Mouse (Mus musculus): ENCODE results near the gene Arhgap30.
A peak's percentile ranks its signal among the peaks of the same experiment; 100 is the strongest.

Arhgap30 gene

DNA sequence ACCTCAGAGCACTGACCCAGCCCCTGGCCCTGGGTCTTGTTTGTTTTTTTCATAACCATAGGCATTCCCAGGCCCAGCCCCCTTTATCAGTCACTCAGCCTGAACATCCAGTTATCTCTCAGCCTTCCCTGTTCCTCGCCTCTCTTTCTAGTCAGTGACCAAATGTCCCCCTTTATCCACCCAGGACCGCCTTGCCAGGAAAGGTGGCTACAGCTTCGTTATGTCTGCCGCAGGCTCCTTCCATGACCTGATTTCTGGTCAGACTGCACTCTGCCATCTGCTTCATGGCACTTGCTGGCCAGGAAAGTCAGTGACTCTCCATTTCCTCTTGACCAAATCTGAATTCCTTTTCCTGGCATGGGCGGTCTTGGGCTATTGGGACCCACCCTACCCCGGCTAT is 10.5 kb upstream of the Arhgap30 start:
- DNase-seq = no peak

DNA sequence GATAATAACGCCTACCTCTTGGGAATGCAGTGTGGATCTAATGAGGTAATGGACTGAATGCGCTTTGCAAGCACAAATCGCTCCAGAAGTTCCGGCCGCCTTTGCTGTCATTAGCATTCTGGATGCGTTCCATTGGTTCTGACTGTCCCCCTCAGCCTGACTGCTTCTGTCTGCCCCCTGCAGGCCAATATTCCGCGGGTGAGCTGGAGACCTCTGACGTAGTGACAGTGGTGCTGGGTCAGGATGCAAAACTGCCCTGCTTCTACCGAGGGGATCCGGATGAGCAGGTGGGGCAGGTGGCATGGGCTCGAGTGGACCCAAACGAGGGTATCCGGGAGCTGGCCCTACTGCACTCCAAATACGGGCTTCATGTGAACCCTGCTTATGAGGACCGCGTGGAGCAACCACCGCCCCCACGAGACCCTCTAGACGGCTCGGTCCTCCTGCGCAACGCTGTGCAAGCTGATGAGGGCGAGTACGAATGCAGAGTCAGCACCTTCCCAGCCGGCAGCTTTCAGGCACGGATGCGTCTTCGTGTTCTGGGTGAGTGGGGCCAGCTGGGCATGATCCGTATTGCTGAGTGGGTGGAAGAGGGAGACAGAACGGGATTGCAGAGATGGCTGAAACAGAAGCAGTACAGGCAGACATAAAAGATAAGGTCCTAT is 8.7 kb upstream of the Arhgap30 start:
- peak; percentile 75 to 78 for DNase-seq

DNA sequence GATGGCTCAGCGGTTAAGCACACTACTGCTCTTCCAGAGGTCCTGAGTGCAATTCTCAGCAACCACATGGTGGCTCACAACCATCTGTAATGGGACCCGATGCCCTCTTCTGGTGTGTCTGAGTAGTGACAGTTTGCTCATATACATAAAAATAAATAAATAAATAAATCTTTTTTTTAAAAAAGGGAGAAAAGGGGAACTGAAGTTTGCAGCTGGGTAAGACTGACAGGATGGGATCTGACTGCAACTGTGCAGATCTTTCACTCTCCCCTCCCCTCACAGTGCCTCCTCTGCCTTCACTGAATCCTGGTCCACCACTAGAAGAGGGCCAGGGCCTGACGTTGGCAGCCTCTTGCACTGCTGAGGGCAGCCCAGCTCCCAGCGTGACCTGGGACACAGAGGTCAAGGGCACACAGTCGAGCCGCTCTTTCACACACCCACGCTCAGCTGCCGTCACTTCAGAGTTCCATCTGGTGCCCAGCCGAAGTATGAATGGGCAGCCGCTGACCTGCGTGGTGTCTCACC is 6.6 kb upstream of the Arhgap30 start:
- no peak for DNase-seq

DNA sequence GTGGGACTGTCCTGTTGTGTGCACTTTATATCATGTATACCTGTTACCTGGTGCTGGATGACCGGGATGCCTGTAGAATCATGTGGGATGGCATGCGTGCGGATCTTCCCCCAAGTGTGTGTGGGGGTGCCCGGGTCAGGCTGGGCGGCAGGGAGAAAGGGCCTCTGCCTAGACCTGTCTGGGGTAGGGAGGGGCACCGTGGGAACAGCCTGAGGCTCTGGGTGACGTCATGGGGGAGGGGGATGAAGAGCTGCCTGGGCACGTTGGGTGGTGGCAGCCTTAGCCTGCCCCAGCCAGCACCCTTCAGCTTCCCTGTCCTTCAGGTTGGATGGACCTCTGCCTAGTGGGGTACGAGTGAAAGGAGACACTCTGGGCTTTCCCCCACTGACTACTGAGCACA is 4.4 kb upstream of the Arhgap30 start:
- no peak for DNase-seq

DNA sequence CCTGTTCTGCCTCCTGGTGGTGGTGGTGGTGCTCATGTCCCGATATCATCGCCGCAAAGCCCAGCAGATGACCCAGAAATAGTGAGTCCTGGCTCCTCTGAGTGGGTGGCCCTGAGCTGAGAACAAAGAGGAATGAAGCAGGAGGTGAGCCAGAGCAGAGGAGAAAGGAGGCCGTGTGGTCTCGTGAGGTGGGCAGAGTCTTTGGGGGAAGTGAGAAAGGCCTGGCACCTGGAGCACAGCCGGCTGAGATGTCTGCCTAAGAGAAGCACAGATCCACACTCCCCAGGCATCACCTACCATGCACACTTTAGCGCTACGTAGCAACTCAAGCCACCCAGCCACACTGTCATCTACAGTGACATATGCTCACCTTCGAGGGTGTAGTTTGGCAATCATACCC is 3.6 kb upstream of the Arhgap30 start:
- no peak for DNase-seq

DNA sequence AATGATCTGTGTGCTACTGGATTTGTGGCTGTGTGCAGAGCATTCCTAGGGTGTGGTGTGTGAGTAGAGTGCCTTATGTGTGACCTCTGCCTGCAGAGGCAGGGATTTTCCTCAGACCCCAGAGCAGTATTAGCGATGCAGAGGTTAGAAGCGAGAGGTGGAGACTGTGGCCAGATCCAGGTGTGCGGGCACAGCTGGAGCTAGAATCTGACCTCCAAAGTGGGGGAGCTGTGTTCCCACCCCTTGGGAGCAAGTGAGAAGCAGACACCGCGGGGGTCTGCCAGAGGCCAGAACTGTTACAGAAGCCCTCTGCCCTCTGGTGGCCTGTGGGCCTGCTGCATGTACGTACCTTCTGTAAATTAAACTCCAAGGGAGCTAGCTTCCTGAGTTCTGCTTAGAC is 1.7 kb upstream of the Arhgap30 start:
- peak; percentile 65 to 74 for DNase-seq

DNA sequence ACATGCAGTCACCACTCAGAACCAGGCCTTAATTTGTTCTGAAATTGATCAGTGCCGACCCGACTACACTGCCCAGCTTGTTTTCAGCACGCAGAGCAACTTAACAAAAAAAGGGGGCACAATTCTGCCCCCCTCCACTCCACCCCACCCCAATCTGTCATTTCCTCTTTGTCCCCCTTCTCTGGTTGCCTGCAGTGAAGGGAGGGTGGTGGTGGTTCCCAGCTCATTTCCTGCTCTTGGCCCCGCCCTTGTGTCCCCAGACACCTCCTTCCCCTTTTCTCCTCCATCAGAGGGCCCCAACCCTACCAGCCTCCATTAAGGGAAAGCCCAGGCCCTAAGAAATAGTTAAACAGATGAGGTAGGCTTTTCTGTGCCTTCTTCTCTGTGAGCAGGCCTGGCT is 1.3 kb downstream of the Arhgap30 start:
- DNase-seq = peak; percentile 73 to 86

DNA sequence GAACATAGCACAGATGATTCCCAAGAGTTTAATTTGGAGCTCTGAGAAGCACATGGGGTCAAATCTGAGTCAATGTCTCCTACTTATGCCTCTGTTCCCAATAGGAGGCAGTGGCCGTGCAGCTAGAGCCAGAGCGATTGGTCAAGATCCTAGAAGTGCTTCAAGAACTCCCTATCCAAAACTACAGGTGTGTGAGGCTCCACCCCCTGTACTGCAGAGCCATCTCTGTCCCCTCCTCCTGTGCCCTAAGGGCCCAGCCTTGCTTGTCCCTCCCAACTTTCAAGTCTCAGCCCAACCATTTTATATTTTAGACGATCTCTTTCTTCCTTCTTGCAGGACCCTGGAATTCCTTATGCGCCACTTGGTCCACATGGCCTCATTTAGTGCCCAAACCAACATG is 13.1 kb downstream of the Arhgap30 start:
- no peak for DNase-seq

DNA sequence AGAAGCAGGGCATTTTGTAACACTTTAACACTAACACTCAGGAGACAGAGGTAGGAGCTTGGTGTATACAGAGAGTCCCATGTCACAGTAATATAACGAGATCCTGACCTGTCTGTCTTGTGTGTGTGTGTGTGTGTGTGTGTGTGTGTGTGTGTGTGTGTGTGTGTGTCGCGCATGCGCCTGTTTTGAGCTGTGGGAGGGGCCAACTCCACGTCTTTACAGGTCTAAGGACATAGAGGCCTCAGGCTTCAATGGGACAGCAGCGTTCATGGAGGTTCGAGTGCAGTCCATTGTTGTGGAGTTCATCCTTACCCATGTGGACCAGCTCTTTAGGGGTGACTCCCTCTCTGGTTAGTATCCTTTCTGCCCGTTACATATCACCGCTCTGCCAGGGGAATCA is 14.2 kb downstream of the Arhgap30 start:
- no peak for DNase-seq

DNA sequence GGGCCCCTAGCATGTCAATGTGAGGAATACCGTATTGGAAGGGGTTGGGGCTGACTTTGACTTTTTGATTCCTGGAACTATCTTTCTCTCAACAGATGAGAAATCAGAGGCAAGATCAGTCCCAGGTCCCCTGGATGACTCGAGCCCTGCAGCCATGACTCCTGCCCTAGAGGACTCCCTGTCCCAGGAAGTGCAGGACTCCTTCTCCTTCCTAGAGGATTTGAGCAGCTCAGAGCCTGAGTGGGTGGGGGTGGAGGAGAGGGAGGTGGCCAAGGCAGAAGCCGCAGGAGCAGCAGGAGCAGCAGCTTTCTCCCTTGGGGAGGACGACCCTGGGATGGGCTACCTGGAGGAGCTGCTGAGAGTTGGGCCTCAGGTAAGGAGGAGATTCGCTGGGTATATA is 18.5 kb downstream of the Arhgap30 start:
- no peak for DNase-seq

DNA sequence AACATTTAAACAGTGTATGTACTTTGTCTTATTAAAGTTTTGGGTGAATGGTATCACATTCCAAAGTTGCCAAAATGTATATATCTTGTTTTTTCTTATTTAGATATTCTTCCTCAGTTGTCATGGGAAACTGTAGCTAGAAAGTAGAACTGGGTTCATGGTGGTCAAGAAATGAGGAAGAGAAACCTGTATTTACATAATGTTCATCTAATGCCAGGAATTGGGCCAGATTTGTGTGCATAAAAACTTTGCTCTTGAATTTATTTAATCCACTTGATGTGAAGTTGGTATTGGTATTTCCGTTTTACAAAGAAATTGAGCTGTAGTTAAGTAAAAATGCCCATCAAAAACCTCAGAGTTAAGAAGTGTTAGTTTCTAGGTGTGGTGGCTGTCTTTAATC is 21.5 kb downstream of the Arhgap30 start:
- DNase-seq = no peak

DNA sequence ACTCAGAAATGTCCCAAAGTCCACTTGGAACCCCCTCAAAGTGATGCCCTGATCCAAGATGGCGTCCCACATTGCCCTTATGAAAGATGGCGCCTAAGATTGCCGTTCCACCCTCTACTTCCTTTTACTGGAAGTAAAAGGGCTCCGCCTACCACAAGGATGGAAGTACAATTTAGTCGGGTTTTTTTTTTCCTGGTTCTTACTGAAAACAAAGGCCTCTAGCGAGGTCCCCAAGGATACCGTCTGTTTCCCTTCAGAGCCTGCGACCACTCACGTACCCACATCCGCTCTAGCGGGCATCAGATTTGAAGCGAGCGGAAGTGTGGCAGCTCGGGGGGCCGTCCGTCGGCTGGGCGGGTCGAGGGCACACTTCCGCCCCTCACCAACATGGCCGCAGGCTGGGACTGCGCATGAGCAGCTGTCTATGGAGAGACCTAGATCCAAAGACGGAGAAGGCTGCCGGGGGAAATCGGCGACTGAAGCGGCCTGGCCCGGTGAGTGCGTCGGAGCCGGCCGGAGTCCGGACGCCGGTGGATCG is 22.3 kb downstream of the Arhgap30 start, which contains the start of gene Usf1:
Usf1 (plus strand) TSS at position 367 of the 538 bp plus-strand sequence.
- DNase-seq = peak; percentile 94 to 96

DNA sequence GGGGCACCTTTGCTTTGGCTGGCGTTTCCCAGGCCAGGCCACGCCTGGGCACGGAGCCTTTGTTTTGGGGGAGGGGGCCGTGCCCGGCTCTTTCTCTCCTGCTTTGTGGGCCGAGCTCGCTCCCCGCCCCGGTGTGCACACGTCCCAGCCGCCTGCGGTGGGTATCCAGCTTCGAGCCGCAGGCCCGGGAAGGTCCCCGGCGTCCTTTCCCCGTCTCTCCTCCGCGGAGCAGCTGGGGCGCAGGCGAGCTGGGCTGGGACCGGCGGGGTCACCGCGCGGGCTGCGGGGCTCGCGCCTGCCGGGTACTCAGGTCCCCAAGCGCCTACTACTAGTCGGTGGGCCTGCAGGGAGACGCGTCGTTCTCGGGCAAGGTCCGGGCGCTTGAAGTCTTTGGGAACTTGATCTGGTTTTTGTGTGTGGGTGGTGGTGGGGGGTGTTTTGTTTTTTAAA is 22.8 kb downstream of the Arhgap30 start:
- no peak for DNase-seq

DNA sequence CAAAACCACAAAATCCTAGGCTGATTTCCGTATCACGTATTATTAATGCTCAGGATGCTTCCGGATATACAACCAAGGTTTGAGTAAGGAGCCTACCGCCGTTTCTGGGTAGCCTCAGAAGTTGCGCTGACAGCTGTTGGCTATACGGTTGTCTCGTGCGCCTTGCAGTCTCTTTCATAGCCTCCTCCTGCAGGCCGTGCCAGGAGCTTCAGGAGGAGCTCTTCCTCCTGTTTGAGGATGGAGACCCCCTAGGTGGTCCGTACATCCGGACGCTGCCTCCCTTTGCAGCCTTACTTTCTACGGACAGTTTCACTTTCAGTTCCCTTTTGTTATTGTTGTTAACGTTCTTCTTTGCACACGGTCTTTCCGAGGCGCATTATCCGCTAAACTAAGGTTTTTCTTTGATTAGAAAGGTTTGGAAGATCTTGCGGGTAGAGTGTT is 23.3 kb downstream of the Arhgap30 start:
- DNase-seq = peak; percentile 53 to 60

DNA sequence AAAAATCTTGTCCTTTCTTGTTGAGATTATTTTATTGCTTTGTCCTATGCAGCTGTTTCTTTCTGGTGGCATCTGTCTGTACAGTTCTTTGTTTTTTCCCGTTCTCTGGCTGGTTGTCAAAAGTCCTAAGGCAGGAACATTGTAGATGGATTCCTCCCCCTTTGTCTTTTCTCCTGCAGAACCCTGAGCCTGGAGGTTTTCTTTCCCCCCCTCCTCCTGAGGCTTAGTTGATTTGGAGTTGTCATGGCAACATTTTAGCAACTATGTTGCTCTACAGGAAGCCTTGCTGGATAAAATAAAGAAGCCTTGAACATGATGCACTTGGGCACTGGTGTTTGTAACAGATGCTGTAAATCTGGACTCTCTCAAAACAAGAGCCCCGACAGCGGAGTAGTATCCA is 23.7 kb downstream of the Arhgap30 start:
- DNase-seq = no peak

DNA sequence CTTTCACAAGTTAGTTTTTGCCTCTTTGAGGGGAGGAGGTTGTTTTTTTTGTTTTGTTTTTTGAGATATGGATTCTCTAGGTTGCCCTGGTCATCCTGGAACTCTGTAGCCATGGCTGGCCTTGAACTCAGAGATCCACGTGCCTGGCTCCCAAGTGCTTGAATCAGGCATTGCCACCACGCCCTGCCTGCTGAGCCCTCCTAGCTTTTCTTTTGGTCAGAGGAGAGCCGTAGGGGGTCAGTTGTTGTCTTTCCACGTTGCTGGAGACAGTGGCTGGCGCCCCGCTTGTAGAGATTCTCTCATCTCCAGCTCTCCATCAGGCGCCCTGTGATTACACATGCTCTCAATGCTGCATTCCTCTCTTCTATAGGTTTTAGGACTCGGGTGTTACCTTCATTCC is 24.9 kb downstream of the Arhgap30 start:
- DNase-seq = no peak

DNA sequence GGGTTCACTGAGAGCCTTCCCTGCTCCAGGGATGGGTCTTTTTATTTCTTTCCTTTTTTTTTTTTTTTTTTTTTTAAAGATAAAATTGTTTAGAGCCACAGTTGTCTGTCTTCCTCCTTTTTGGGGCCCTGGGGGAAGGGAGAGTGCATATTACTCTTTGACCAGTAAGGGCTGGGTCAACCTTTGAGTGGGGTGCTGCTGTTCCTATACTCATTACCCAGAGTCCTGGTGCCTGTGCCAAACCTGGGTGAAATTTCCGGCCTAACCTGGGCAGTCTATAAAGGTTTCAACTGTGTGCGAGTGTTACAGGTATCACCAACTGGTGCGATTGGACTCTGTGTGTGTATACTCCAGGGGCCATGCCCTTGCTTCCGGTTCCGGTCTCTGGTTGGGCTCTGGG is 29.9 kb downstream of the Arhgap30 start, which contains the start of gene Tstd1:
Tstd1 (plus strand) TSS at position 213 of the 400 bp plus-strand sequence.
- DNase-seq = no peak

DNA sequence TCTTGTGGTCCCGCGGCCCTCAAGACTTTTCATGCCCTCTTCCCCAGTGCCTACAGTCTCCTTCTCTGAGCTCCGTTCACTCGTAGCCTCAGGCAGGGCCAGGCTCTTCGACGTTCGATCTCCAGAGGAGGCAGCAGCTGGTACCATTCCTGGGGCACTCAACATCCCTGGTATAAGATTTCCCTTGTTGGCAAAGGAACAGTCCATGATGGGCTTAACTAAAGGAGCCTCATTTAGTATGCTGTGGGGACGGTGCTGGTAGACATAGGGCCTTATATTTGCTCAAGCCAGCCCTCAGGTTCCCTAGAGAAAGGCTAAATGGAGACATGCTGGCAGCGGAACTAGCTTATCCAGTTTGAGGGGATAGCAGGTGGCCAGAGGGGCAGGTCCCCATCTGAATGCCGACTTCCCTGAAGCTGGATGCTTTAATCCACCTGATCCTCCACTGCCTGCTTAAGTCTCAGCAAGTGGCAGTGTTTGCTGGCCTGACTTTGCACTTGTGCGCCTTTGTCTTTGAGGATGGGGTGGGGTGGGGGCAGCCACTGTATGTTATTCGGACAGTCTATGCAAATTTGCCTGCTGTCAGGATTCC is 30.6 kb downstream of the Arhgap30 start:
- DNase-seq = no peak

DNA sequence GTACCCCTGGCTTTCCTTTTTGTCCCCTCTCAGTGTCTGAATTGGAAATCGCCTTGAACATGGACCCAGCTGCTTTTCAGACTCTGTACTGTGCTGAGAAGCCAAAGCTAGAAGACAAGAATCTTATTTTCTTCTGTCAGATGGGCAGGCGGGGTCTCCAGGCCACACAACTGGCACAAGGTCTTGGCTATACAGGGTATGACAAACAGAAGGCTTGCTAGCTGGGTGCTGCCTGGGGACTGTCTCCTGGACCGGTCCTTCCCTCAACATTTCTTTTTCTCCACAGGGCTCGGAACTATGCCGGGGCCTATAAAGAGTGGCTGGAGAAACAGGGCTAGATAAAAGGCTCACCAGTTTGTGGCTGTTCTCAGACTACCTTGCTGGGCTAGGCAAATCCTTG is 31.2 kb downstream of the Arhgap30 start:
- DNase-seq = no peak

DNA sequence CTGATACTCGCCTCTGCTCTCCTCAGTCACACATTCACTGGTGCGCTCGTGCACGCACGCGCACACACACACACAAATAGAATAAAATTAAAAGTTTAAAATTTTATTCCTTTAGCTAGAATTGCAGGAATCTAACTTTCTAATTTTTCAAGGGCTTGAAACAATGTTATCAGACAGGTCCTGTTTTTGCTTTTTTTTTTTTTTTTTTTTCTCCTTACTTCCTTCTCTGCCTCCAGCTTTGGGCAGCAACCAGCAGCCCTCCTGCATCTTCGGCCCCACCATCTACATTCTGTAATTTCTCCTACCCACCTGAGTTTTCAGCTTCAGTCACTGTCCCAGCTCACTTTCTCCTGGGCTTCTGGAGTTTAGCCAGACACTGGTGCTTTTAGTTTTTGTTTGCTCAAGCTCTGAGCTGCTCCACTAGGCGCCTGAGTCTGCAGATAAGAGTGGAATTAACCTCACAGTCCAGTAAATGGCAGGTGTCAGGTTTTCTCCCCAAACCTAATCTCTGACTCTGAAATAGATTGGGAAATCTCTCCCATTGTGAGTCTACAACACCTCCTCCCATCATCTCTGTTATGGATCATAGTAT is 33.8 kb downstream of the Arhgap30 start:
- DNase-seq = no peak

DNA sequence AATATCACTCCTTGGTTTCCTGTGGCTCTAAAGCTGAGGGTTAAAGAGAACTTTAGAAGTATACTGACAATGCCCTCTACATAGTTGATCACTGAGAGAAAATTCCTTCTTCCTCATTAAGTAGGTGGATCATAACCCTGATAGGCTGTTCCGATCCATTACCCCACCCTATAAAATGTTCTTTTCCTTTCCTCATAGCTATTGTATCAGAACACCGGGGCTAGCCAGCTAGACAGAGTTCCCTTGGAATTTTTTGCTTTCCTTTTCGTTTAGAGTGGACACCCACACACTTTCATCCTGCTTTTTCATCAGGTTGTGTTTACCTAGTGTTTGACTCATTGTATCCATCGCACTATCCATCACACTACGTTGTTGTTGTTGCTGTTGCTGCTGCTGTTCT is 35.9 kb downstream of the Arhgap30 start:
- no peak for DNase-seq

DNA sequence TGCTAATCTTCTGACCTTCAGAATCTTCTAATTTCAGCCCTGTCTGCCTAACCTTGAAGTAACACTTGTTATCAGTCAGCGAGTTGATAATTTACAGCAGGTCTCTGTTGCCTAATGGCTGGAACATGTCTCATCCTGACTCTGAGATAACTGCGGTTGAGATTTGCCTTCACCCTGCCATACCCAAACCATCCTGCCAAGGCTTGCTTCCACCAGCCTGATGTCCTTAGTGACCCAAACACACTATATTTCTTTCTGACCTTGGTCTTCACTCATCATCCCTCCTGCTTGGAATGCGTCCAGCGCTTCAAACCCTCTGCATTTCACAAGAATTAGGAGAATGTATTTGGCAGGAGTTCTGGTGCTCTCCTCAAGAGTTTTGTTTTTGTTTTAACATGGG is 36.4 kb downstream of the Arhgap30 start:
- DNase-seq = no peak

DNA sequence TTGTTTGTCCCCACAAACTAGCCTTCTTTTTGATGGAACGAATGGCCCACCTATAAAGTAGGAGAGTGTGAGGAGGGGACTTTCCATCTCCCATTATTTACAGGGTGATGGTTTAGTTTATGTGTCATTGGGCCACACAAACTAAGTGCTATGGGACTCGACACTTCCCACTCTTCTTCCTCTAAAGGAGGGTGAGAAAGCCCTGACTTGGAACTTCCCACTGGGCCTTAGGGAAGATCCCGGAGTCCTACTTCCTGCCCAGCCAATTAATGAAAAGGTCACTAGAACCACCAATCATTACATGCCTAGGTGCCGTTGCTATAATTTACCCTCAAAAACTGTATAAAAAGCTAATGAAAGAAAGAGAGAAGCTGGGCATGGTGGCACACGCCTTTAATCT is 43.4 kb downstream of the Arhgap30 start:
- no peak for DNase-seq
